Mouse (Mus musculus) G1E-ER4 (cell line): ENCODE results near the gene Olfr183. TPM values are rescaled to one million over a fixed set of nuclear protein-coding genes. Genes with fewer than 3 reads are reported as not detected.

Experiments used
- GATA1 ChIP-seq: IDR thresholded peaks from one replicate; pipeline ENCODE4 v1.8.0; 2012; ENCODE audit warnings: low read length, inconsistent platforms
- polyA plus RNA-seq: library from polyadenylated mRNA; stranded (reverse); fragments of >175 nt; gene quantifications from 2 replicates; pipeline ENCODE4 v1.2.3, GENCODE M21; 2012

Gene Olfr183
- polyA plus RNA-seq, result 0.08 TPM in 1 of 2 replicates, not detected in the other

- no peak for TF ChIP-seq GATA1
These were observed at the start of gene Olfr183 for GRCm38 (mm10) chr16:58995057-58995456. Olfr183 (plus strand) TSS chr16:58995357.

- peak; percentile 16 for TF ChIP-seq GATA1
These were observed 12.0 kb downstream of the Olfr183 start for GRCm38 (mm10) chr16:59007146-59007545.

- no peak for TF ChIP-seq GATA1
These were observed 18.3 kb downstream of the Olfr183 start for GRCm38 (mm10) chr16:59013357-59014018.

GRCm38 (mm10) chr16:59030191-59030590 lies 35.0 kb downstream of the Olfr183 start, which contains the start of gene Olfr186:
Olfr186 (minus strand) TSS chr16:59030291.
- no peak for TF ChIP-seq GATA1

GRCm38 (mm10) chr16:59039710-59040109 lies 44.6 kb downstream of the Olfr183 start, which contains the start of gene Olfr187:
Olfr187 (minus strand) TSS chr16:59039767.
- TF ChIP-seq GATA1, result no peak

GRCm38 (mm10) chr16:59045835-59046234 lies 50.7 kb downstream of the Olfr183 start:
- peak; percentile 12 for TF ChIP-seq GATA1

GRCm38 (mm10) chr16:59047579-59047978 lies 52.4 kb downstream of the Olfr183 start:
- TF ChIP-seq GATA1, result no peak

- no peak for TF ChIP-seq GATA1
These were observed 53.7 kb downstream of the Olfr183 start for GRCm38 (mm10) chr16:59048860-59049259.

Other genes with a start within 250 kb of the Olfr183 start
- not detected in 2 replicates for gene Olfr172, start 232.2 kb upstream of the Olfr183 start, polyA plus RNA-seq
- gene Olfr173, start 195.1 kb upstream of the Olfr183 start, polyA plus RNA-seq, result not detected in 2 replicates
- gene Olfr175-ps1, start 168.6 kb upstream of the Olfr183 start, polyA plus RNA-seq, result not detected in 2 replicates
- not detected in 2 replicates for gene Olfr177, start 120.6 kb upstream of the Olfr183 start, polyA plus RNA-seq
- not detected in 2 replicates for gene Olfr178, start 103.3 kb upstream of the Olfr183 start, polyA plus RNA-seq
- not detected in 2 replicates for gene Olfr181, start 66.6 kb upstream of the Olfr183 start, polyA plus RNA-seq
- not detected in 2 replicates for gene Olfr180, start 66.0 kb upstream of the Olfr183 start, polyA plus RNA-seq
- gene Olfr186, start 34.9 kb downstream of the Olfr183 start, polyA plus RNA-seq, result not detected in 2 replicates
- gene Olfr187, start 44.4 kb downstream of the Olfr183 start, polyA plus RNA-seq, result not detected in 2 replicates
- gene Olfr190, start 82.6 kb downstream of the Olfr183 start, polyA plus RNA-seq, result not detected in 2 replicates
- gene Olfr191, start 94.5 kb downstream of the Olfr183 start, polyA plus RNA-seq, result not detected in 2 replicates
- gene Olfr193, start 116.5 kb downstream of the Olfr183 start, polyA plus RNA-seq, result not detected in 2 replicates
- not detected in 2 replicates for gene Olfr194, start 125.7 kb downstream of the Olfr183 start, polyA plus RNA-seq
- gene Olfr195, start 151.7 kb downstream of the Olfr183 start, polyA plus RNA-seq, result not detected in 2 replicates
- gene Olfr196, start 175.1 kb downstream of the Olfr183 start, polyA plus RNA-seq, result not detected in 2 replicates
- gene Olfr198, start 208.2 kb downstream of the Olfr183 start, polyA plus RNA-seq, result not detected in 2 replicates
- not detected in 2 replicates for gene Olfr199, start 224.4 kb downstream of the Olfr183 start, polyA plus RNA-seq